Mouse (Mus musculus): ENCODE measurements around the gene Arf5.

Gene Arf5

DNA sequence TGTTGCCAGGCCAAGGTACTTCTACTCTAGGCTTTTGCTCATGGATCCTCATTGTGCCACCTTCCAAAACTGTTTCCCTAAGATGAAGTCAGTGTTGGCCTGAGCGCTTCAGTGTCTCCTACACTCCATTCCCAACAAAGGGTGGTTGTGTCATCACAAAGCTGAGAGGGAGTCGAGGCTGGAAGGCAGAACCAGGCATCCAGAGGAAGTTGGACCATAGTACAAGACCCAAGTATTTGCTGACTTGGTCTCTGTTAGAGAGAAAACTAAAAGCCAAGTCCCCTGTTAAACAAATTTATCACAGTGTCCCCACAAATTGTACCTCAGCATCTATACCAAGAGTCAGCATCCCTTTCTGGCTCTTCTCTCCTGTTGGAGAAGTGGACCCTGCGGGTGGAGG is 4.9 kb downstream of the Arf5 start, which contains the start of gene Gcc1:
Gene Gcc1 (minus strand): TSS at position 101 of the 400 bp plus-strand sequence.
- no peak for DNase-seq (ENCODE audit: low spot score in 2 of 2)

DNA sequence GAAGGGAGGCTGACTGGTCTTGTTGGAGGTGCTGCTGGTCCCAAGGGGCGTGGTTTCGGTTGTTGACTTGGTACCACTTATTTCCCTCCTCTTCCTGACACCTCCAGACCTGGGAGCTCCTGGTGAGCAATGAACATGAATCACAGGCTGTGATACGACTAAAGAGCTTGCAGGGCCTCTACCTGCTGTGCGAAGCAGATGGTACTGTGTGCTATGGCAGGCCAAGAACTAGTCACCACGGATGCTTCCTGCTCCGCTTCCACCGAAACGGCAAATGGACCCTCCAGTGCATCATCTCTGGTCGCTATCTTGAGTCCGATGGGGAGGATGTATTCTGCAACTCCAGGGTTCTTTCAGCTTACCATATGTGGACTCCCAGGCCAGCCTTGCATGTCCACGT is 6.5 kb downstream of the Arf5 start:
- DNase-seq (ENCODE audit: low spot score in 2 of 2), result no peak

DNA sequence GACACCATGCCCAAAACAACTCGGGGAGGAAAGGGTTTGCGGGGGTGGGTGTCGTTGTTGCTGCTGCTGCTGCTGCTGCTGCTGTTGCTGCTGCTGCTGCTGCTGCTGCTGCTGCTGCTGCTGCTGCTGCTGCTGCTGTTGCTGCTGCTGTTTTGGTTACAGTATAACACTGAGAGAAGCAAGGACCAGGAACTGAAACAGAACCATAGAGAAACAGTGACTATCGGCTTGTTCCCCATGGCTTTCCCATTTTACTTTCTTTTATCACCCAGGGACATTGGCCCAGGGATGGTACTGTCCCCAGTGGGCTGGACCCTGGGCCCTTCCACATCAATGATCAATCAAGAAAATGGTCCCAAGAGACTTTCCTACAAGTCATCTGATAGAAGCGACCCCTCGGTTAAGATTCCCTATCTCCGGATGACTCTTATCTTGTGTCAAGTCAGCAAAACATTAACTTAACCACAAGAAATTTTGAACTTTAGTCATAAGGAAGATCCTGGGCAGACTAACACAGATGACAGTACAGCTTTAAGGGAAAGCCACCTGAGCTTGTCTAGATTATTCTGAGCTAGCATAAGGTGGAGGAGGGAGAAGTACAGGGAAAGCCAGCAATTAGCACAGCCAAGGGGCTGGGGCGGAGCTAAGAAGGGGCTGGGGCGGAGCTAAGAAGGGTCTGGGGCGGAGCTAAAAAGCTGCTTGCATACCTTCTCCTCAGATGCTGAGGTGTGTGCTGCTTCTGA is 7.6 kb downstream of the Arf5 start:
- DNase-seq (ENCODE audit: low spot score in 2 of 2), result no peak

DNA sequence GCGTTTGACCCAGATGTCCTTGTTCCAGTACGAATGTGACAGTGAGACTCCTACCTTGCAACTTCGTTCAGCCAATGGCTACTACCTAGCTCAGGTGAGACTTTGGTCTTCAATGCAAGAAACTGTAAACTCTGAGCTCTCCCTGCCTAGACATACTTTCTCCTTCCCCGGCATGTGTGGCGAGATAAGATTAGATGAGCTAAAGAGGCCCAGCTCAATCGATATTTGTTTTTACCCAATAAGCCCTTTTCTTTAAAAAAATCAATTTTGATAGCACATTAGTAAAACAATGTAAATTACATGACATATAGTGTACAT is 8.1 kb downstream of the Arf5 start:
- no peak for DNase-seq (ENCODE audit: low spot score in 2 of 2)

DNA sequence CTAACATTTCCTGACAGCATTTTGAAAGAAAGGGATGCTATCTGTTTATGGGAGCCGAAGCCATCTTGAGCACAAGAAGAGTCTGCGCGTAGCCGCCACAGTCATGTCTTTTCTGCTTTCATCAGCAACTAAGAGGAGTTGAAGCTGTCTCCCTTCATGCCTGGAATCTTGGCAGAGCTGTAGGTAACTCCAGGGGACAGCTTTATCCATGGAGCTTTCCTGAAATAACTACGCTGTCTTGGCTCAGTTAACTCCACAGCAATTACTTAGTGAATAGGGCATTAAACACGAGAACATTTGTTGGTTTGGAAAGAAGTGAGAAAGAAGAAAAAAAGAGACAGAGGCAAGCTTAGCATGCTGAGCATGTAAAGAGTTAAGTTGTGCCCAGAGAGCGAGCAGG is 24.6 kb downstream of the Arf5 start:
- DNase-seq (ENCODE audit: low spot score in 2 of 2), result no peak

DNA sequence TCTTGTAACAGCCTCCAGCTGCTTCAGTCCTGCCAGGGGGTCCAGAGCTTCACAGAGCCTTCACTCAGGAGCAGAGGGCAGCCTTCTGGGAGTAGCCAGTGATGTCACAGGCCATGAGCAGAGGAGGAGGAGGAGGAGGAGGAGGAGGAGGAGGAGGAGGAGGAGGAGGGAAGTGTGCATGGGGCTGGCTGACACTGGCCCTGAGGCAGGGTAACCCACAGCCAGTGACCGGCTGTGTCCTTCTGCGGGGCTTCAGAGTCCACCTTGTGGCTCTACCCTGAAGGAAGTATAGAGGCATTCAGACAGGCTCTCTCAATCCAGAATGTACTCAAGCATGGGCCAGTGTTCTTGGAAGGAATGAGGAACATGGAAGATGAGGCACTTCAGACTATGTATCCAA is 25.9 kb downstream of the Arf5 start, which contains the start of gene Pax4:
Gene Pax4 (minus strand): TSS at position 101 of the 400 bp plus-strand sequence.
- DNase-seq (ENCODE audit: low spot score in 2 of 2), result no peak

DNA sequence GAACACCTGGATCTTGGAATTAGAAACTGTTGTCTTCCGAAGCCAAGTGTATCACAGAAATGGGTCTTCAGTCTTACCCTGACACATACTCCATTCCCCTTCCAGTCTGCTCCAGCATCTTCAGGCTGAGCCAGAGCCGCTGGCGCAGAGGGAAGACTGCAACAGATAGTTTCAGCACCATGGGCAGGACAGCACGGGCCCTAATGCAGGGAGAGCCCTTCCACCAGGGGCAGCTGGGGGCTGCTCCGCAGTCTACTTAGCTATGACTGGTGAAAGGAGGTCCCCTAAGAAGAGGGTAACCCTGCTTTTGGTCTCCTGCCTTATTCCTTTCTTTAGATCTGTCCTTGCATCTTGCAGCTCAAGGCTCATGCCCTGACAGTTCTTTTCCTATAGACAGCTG is 27.1 kb downstream of the Arf5 start:
- DNase-seq (ENCODE audit: low spot score in 2 of 2), result no peak

DNA sequence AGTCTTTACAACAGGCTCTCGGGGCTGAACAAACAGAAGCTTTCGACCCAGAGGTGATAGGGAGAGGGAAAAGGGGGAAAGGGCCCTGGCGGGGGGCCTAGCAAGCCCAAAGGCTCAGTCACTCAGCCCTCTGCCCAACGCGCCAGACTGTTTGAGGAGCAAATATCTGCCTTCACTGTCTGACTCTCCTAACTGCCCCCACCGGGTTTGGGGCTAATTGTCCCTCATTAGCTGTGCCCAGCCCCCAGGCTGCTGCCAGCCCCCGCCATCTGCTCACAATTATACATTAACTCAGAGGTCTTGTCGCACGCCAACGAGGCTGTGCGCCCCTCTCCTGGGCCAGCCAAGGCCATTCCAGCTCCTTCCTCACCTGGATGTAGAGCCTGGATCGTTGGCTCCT is 27.6 kb downstream of the Arf5 start:
- DNase-seq (ENCODE audit: low spot score in 2 of 2), result no peak

DNA sequence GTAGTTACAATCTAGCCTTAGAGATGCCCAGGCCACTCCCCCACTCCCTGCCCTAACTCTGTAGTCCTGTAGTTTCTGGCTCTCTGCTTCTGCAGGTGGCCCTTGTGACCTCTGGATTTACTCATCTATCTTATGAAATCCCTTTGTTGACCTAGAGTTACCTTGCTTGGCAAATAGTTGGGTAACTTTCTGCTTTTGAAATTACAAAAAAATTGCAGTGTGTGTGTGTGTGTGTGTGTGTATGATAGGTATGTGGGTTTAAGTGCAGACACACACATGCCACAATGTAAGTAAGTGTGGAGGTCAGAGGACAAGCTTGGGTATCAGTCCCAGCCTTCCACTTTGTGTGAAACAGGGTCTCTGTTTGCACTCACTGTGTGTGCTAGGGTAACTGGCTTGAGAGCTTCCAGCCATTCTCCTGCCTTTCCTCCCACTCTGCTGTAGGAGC is 35.9 kb downstream of the Arf5 start:
- no peak for DNase-seq (ENCODE audit: low spot score in 2 of 2)

DNA sequence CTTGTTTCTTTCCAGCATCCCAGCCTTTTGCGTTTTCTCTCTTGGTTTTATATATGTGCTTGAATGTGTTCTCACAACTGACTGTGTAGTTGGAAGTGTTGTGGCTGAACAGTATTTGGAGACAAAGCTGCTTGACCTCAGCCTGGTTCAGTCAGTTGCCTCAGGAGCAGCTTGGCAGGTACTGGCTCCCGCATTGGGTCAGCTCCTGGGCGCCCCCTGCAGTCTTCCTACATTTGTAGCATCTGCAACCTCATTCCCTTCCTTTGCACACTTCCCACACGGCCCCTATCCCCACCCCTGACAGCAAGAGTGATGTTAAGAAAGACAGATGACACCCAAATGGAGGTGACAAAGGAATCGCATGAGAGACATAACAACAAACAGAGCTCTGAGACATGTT is 37.2 kb downstream of the Arf5 start:
- peak in 1 of 2 experiments; percentile 44 for DNase-seq (ENCODE audit: low spot score in 2 of 2)

DNA sequence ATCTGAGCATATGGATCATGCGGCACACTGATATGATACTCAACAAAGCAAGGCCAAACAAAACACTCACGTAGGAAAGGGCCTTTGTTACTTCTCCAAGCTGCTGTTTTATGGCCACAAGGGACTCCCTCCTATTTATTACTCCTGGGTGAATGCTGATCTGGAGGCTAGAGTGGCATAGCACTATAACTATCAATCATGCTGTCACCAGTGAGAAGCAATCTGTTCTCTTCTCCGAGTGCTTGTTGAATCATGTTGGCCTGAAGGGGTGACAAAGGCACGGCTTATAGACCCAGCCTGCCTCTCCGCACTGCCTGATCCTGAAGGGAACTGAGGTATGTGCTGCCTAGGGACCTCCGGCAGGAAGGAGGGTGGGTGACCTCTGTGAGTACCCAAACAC is 41.3 kb downstream of the Arf5 start:
- DNase-seq (ENCODE audit: low spot score in 2 of 2), result no peak

DNA sequence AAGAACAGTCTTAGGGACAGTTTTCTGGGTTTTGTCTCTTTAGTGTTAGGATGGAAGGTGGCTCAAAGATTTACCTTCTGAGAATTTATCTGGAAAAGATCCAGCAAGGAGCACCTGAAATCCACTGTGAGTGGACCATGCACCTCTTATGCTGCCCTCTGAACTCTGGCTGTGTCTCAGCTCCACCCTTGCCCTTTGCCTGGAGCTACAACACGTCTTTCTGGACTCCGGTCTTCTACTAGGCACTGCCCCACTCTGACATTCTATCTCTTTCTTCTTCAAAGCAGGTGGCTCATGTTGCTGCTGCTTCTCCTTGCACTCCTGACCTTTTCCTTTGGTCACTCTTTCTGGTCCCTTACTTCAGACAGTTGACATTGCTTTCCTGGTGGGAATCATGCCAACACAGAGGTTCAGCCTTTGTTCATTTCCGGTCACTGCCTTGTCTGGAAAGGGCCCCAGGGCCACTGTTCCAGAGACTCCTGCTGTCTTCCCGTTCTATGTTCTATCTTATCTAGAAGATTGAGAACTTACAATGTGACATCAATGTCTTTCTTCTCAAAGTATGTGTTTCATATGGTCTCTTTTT is 46.8 kb downstream of the Arf5 start:
- DNase-seq (ENCODE audit: low spot score in 2 of 2), result no peak

DNA sequence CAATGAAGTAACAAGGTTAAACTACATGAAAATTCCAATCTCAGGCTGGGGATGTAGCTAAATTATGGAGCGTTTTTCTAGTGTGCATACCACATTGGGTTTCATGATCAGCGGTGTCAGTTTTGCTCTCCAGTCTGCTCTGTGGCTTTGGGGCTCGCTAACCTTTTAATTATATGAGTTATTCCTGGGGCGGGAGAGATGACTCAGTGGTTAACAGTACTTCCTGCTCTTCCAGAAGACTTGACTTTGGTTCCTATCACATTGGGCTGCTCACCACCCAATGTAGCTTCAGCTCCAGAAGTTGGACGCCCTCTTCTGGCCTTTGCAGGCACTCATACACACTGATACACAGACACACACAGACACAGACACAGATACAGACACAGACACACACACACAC is 47.3 kb downstream of the Arf5 start:
- no peak for DNase-seq (ENCODE audit: low spot score in 2 of 2)

DNA sequence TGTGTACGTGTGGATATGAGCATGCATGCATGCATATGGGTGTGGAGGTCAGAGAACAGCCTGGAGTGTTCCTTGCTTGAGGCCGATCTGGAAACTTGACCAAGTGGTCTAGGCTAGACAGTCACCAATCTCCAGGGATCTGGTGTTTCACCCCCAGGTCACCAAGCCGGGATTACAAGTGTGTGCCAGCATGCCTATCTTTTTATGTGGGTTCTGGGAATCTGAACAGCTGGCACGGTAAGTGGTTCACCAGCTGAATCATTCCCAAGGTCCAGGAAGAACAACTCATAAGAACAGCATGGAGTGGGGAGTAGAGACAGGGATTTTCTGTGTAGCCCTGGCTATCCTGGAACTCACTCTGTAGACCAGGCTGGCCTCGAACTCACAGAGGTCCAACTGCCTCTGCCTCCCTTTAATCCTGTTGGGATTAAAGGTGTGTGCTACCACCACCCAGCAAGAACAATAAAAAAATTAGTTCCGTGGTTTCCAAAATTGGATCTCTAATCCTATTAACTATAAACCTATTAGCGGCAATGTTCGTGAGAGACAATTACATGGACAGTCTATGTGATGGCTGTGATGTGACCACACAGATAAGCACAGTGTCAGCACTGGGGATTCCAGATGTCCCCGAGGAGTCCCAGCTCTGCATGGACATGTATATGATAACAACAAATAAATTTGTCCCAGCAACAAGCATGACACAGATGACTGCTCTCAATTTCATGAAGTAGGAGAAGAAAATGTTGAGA is 48.1 kb downstream of the Arf5 start:
- no peak for DNase-seq (ENCODE audit: low spot score in 2 of 2)

DNA sequence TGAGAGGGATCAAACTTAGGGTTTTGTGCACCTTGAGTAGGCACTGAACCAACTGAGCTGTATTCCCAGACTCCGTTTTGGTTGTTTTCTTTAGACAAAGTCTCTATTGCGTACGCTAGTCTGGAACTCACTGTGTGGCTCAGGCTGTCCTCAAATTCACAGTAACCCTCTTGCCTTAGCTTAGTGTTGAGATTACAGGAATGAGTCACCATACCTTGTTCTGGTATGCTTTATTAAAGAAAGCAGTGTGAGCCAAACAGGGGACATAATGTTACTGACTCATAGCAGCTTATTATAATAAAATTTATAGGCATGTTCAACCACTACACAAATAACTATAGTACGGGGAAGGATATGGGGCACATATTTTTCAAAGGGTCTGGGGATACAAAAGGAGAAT is 50.9 kb downstream of the Arf5 start:
- no peak for DNase-seq (ENCODE audit: low spot score in 2 of 2)

DNA sequence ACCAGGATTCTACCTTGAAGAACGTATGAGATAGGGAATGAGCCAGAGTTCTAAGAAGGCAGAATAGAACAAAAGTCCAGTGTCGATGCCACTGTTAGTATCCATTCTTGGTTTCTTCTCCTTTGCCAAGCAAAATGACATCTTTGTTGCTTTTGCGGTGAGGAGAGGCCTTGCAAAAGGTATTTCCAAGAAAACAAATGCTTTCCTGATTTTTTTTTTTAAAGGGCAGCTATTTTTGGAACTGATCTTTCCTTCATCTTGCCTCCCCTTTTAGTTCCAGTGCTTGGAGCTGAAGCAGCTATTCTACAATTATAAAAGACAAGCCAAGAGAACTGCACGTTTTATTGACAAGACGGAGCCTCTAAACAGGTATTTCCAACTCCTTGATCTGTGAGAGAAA is 51.5 kb downstream of the Arf5 start, which contains the start of gene Snd1:
Gene Snd1 (plus strand): TSS at position 301 of the 400 bp plus-strand sequence.
- DNase-seq (ENCODE audit: low spot score in 2 of 2), result no peak
